Comparison of ENCODE assay signal across 22 mouse cellular contexts in genomic region chr1:187313763-187314162, GRCm38 (mm10).
A peak's percentile ranks its signal among the peaks of the same experiment; 100 is the strongest.
DNase-seq lines count a peak whose midpoint lies in the region; ATAC-seq lines count a peak whose summit lies in the region.
"Had no signal": no experiment of that assay in that cellular context is flagged by ENCODE, and none has a peak within 500 bp of the region (broad histone marks: within the 10 kb centered on the region; RNA-seq: fewer than 3 reads in every experiment).

No protein-coding gene starts in this region.

- WGBS in kidney, embryonic 16.5 days = 71% methylated on average over 5 of the region's 5 CpGs
- 53% methylated on average over 5 of the region's 5 CpGs for WGBS in intestine, embryonic 16.5 days

- no peak overlapping the region for H3K4me3 ChIP-seq in kidney, embryonic 16.5 days (ENCODE audit: low read length)
- H3K4me3 ChIP-seq in intestine, embryonic 16.5 days (ENCODE audit: low read length) = no peak overlapping the region
- H3K4me3 ChIP-seq: embryonic facial prominence, embryonic 13.5 days; embryonic facial prominence, embryonic 15.5 days; erythroblast, embryonic 14.5 days; forebrain, embryonic 10.5 days; forebrain, embryonic 13.5 days; forebrain, embryonic 15.5 days had no signal

- no peak overlapping the region for H3K4me2 ChIP-seq in kidney, embryonic 16.5 days (replicated peaks; ENCODE audit: low read depth, low read length)
- no peak overlapping the region for H3K4me2 ChIP-seq in intestine, embryonic 16.5 days (ENCODE audit: low read depth, low read length)
- H3K4me2 ChIP-seq: embryonic facial prominence, embryonic 13.5 days; embryonic facial prominence, embryonic 15.5 days; forebrain, embryonic 13.5 days; forebrain, embryonic 15.5 days had no signal

- ATAC-seq in kidney, embryonic 16.5 days (ENCODE audit: low FRiP score, low TSS enrichment) = no peak
- peak; percentile 64 for ATAC-seq in intestine, embryonic 16.5 days
- 0 out of 2 replicates have a peak, but pooled peaks have one; percentile 5 for ATAC-seq in megakaryocyte-erythroid progenitor cell, adult 5-6 weeks (replicated peaks; ENCODE audit: low FRiP score, low TSS enrichment, poor library complexity, severe bottlenecking)
- ATAC-seq: forebrain, embryonic 13.5 days; forebrain, embryonic 15.5 days had no signal

- H3K9ac ChIP-seq in kidney, embryonic 16.5 days (replicated peaks; ENCODE audit: low read length) = no peak overlapping the region
- H3K9ac ChIP-seq in intestine, embryonic 16.5 days (ENCODE audit: low read depth, low read length) = no peak overlapping the region
- H3K9ac ChIP-seq: embryonic facial prominence, embryonic 13.5 days; embryonic facial prominence, embryonic 15.5 days; forebrain, embryonic 13.5 days; forebrain, embryonic 15.5 days had no signal

- no peaks in the 10 kb centered on the region for H3K27me3 ChIP-seq in kidney, embryonic 16.5 days (ENCODE audit: insufficient read depth, low read length)
- H3K27me3 ChIP-seq in intestine, embryonic 16.5 days (replicated peaks; ENCODE audit: control insufficient read depth, insufficient read depth, low read length) = no peaks in the 10 kb centered on the region
- H3K27me3 ChIP-seq: embryonic facial prominence, embryonic 13.5 days; embryonic facial prominence, embryonic 15.5 days; forebrain, embryonic 13.5 days; forebrain, embryonic 15.5 days had no signal

- no peaks in the 10 kb centered on the region for H3K4me1 ChIP-seq in kidney, embryonic 16.5 days (ENCODE audit: insufficient read depth, low read length)
- H3K4me1 ChIP-seq in intestine, embryonic 16.5 days (ENCODE audit: control insufficient read depth, insufficient read depth, low read length) = 0 out of 2 replicates have a peak, but pooled peaks cover 2% of the 10 kb centered on the region
- H3K4me1 ChIP-seq: embryonic facial prominence, embryonic 15.5 days; forebrain, embryonic 13.5 days; forebrain, embryonic 15.5 days had no signal

- H3K36me3 ChIP-seq in kidney, embryonic 16.5 days (ENCODE audit: insufficient read depth, low read length) = no peaks in the 10 kb centered on the region
- no peaks in the 10 kb centered on the region for H3K36me3 ChIP-seq in intestine, embryonic 16.5 days (ENCODE audit: control insufficient read depth, insufficient read depth, low read length)
- H3K36me3 ChIP-seq: embryonic facial prominence, embryonic 15.5 days; forebrain, embryonic 10.5 days; forebrain, embryonic 15.5 days had no signal

- peak; percentile 14 for DNase-seq in kidney, adult 9 months
- no peak for DNase-seq in gastrocnemius, adult 8-10 months (ENCODE audit: low spot score in 2 of 2)
- no peak for DNase-seq in natural killer cell, adult 2 months (ENCODE audit: low spot score in 2 of 2)
- no peak for DNase-seq in lung, postnatal 4 days
- DNase-seq: adrenal gland, adult 2 months; adrenal gland, postnatal 25 days; cerebellum, adult 11 months; cerebellum, adult 18-20 months; cerebellum, adult 8-10 months; cerebellum, adult 9-11 months; cerebellum, postnatal 14 days; cerebellum, postnatal 36 days; embryo, embryonic 11 days had no signal

- H3K9me3 ChIP-seq in kidney, embryonic 16.5 days (ENCODE audit: low read length) = no peaks in the 10 kb centered on the region
- H3K9me3 ChIP-seq in intestine, embryonic 16.5 days (ENCODE audit: control insufficient read depth, low read length) = no peaks in the 10 kb centered on the region
- H3K9me3 ChIP-seq: embryonic facial prominence, embryonic 13.5 days; embryonic facial prominence, embryonic 15.5 days; forebrain, embryonic 10.5 days; forebrain, embryonic 13.5 days; forebrain, embryonic 15.5 days had no signal

- no peak overlapping the region for H3K27ac ChIP-seq in kidney, embryonic 16.5 days (ENCODE audit: low read length)
- H3K27ac ChIP-seq in intestine, embryonic 16.5 days (ENCODE audit: low read length) = no peak overlapping the region
- H3K27ac ChIP-seq: embryonic facial prominence, embryonic 13.5 days; embryonic facial prominence, embryonic 15.5 days; forebrain, embryonic 10.5 days; forebrain, embryonic 13.5 days; forebrain, embryonic 15.5 days had no signal
